Mouse (Mus musculus) midbrain, embryonic 13.5 days (tissue): ENCODE data around the gene Serpinb9b. TPM values are rescaled to one million over a fixed set of nuclear protein-coding genes. Genes with fewer than 3 reads are reported as not detected.
"Not testable (repeated sequence)": the region's sequence is repeated elsewhere in the genome, so short reads cannot be mapped to it uniquely, and the experiment has no call there.

Source experiments
- ATAC-seq: fragments of 200-750 bp; cut with Nextera tagmentation; 2 replicates; pipeline ENCODE4 v1.8.0; 2017; ENCODE audit warnings: mild to moderate bottlenecking, moderate TSS enrichment, moderate library complexity
- H3K27ac ChIP-seq: fragments of 300-500 bp; sonication (generic); 2 replicates; pipeline ENCODE4 v1.5.1; 2015; ENCODE audit warnings: inconsistent platforms, mild to moderate bottlenecking, moderate library complexity
- H3K27me3 ChIP-seq: fragments of 300-500 bp; sonication (generic); 2 replicates; pipeline ENCODE4 v1.6.1; 2015; ENCODE audit warnings: mild to moderate bottlenecking, inconsistent platforms
- H3K36me3 ChIP-seq: fragments of 300-500 bp; sonication (generic); 2 replicates; pipeline ENCODE4 v1.6.1; 2015; ENCODE audit warnings: mild to moderate bottlenecking, inconsistent platforms
- H3K4me1 ChIP-seq: fragments of 300-500 bp; sonication (generic); replicated peaks from 2 replicates; pipeline ENCODE4 v1.6.1; 2015; ENCODE audit warnings: inconsistent platforms
- H3K4me2 ChIP-seq: fragments of 300-500 bp; sonication (generic); replicated peaks from 2 replicates; pipeline ENCODE4 v1.6.1; 2015; ENCODE audit warnings: moderate library complexity, mild to moderate bottlenecking, inconsistent platforms
- H3K4me3 ChIP-seq: fragments of 300-500 bp; sonication (generic); replicated peaks from 2 replicates; pipeline ENCODE4 v1.5.1; 2015; ENCODE audit warnings: mild to moderate bottlenecking, inconsistent platforms
- H3K9ac ChIP-seq: fragments of 300-500 bp; sonication (generic); replicated peaks from 2 replicates; pipeline ENCODE4 v1.6.1; 2015; ENCODE audit warnings: mild to moderate bottlenecking, inconsistent platforms
- H3K9me3 ChIP-seq: fragments of 300-500 bp; sonication (generic); 2 replicates; pipeline ENCODE4 v1.6.1; 2016; ENCODE audit warnings: mild to moderate bottlenecking, inconsistent platforms
- WGBS: fragments of 180-500 bp; shearing (Covaris S2); methylation state at CpG from one replicate; pipeline ENCODE4 v1.1.7; 2015; 5-methylcytosine and 5-hydroxymethylcytosine counted together
- polyA plus RNA-seq: library from polyadenylated mRNA; unstranded; fragments of >200 nt; fragmentation: Nextera tagmentation; extraction: Ambion mirVana; gene quantifications from 2 replicates; pipeline ENCODE4 v1.2.1, GENCODE M21; 2015

Gene Serpinb9b
- polyA plus RNA-seq, 1 experiment from 2014 or later: 0.32 TPM

GRCm38 (mm10) chr13:33006555-33006954 lies 20.7 kb upstream of the Serpinb9b start:
- no peaks in the 10 kb centered on the region for H3K9me3 ChIP-seq
- no peak overlapping the region for H3K9ac ChIP-seq
- no peaks in the 10 kb centered on the region for H3K27me3 ChIP-seq
- WGBS: 89% methylated on average over 3 of the region's 3 CpGs
- no peak overlapping the region for H3K4me3 ChIP-seq
- H3K27ac ChIP-seq: no peak overlapping the region
- H3K36me3 ChIP-seq: no peaks in the 10 kb centered on the region
- ATAC-seq: no peak
- H3K4me1 ChIP-seq: 0 out of 2 replicates have a peak, but pooled peaks cover 7% of the 10 kb centered on the region
- no peak overlapping the region for H3K4me2 ChIP-seq

- Histone ChIP-seq H3K9me3 (no peaks in the 10 kb centered on the region), H3K4me2 (no peak overlapping the region), H3K4me1 (no peaks in the 10 kb centered on the region), H3K9ac (no peak overlapping the region), H3K27ac (no peak overlapping the region), H3K4me3 (no peak overlapping the region), H3K27me3 (no peaks in the 10 kb centered on the region), H3K36me3 (no peaks in the 10 kb centered on the region)
- 89% methylated on average over 1 of the region's 1 CpGs for WGBS
- ATAC-seq: no peak
These were observed 14.8 kb upstream of the Serpinb9b start for GRCm38 (mm10) chr13:33012395-33012794.

DNA sequence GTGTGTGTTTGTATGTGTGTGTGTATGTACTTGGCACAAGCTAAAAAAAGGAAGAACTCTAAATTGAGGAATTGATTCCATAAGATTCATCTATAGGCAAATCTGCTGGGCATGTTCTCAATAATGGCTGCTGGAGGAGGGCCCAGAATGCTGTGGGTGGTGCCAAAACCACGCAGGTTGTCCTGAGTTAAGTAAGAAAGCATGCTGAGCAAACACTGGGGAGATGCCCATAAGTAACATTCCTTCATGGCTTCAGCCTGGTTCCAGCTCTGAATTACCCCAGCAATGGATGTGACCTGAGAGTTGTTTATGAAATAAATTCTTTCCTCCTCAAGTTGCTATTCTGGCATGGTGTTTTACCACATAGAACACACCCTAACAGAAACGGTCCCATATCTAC lies 13.9 kb upstream of the Serpinb9b start:
- Histone ChIP-seq H3K27ac (no peak overlapping the region), H3K4me3 (no peak overlapping the region), H3K9ac (no peak overlapping the region), H3K9me3 (no peaks in the 10 kb centered on the region), H3K27me3 (no peaks in the 10 kb centered on the region), H3K4me1 (no peaks in the 10 kb centered on the region), H3K4me2 (no peak overlapping the region), H3K36me3 (no peaks in the 10 kb centered on the region)
- 73% methylated on average over 2 of the region's 2 CpGs for WGBS
- no peak for ATAC-seq

DNA sequence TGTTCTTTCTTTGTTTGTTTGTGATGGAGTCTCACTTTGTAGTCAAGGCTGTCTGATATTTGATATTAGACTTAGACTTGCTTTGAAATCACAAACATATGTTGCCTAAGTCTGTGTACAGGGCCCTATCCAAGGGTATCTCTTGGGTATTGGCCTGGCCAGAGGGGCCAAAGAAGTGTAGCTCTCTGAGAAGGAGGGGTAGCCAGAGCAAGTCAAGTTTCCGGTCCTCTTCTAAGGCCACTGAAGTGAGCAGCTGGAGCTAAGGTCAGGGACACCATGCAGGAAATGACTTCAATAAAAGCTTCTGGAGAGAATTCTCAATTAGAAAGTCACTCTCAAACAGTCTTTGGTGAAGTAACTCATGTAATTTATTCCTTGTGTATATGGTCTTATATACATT lies 4.8 kb upstream of the Serpinb9b start:
- Histone ChIP-seq H3K4me1 (no peaks in the 10 kb centered on the region), H3K9me3 (peaks cover 4% of the 10 kb centered on the region; the same call in 1 of the 2 replicates), H3K9ac (no peak overlapping the region), H3K36me3 (no peaks in the 10 kb centered on the region), H3K4me2 (no peak overlapping the region), H3K27me3 (no peaks in the 10 kb centered on the region), H3K27ac (no peak overlapping the region), H3K4me3 (no peak overlapping the region)
- WGBS: 91% methylated on average over 1 of the region's 1 CpGs
- ATAC-seq: no peak

DNA sequence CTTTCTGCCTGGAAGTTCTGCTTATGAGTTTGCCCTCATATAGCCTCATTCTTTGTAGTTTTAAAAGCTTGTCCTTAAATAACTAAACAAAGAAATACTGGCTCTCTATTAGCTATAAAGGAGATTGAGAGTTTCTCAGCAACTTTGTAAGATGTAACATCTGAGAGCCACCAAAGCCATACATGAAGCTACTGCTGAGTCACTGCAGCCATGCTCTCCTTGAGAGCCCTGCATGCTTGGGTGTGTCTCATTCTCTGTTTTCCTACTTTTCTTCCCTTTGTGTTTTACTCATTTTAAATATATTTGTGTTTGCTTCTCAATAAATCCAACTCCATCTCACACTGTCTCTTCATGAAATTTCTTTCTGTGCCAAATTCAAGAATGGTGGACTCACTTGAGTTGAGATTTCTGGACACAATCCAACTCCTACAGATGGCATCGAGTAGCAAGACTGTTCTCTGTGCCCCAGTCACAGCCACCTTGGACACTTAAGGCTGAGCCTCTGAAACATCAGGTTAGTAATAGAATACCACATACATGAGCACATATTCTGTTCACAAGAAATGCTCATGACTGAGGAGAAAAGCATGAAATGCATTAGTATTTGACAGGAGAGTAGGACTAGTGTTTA lies 674 bp upstream of the Serpinb9b start:
- Histone ChIP-seq H3K4me1 (no peaks in the 10 kb centered on the region), H3K4me3 (no peak overlapping the region), H3K9me3 (no peaks in the 10 kb centered on the region), H3K27ac (no peak overlapping the region), H3K9ac (no peak overlapping the region), H3K36me3 (no peaks in the 10 kb centered on the region), H3K27me3 (no peaks in the 10 kb centered on the region), H3K4me2 (no peak overlapping the region)
- 79% methylated on average over 1 of the region's 1 CpGs for WGBS
- no peak for ATAC-seq

DNA sequence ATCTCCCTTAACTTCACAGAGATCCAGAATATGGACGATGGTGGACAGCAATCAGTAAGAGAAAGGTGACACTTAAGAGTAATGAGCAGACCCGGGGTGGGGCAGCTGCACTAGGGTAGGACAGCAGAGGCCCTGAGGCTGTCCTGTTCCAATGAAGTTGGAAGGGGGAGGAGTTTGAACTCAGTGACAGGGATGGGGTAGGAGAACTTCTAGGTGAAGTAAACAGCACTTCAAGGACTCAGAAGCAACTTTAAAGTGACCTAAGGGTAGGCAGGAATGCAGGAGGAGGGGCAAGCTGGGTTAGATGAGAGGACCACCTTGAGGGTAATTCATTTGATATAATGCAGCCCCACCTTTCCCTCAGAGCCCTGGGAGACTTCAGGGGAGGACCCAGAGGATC lies 930 bp downstream of the Serpinb9b start:
- H3K36me3 ChIP-seq: no peaks in the 10 kb centered on the region
- H3K4me1 ChIP-seq: no peaks in the 10 kb centered on the region
- H3K9me3 ChIP-seq: no peaks in the 10 kb centered on the region
- no peak for ATAC-seq
- no peak overlapping the region for H3K4me3 ChIP-seq
- H3K27me3 ChIP-seq: no peaks in the 10 kb centered on the region
- WGBS: 74% methylated on average over 2 of the region's 2 CpGs
- H3K9ac ChIP-seq: no peak overlapping the region
- no peak overlapping the region for H3K27ac ChIP-seq
- no peak overlapping the region for H3K4me2 ChIP-seq

GRCm38 (mm10) chr13:33028550-33028949 lies 1.3 kb downstream of the Serpinb9b start:
- WGBS: 84% methylated on average over 2 of the region's 2 CpGs
- no peak for ATAC-seq
- no peak overlapping the region for H3K9ac ChIP-seq

DNA sequence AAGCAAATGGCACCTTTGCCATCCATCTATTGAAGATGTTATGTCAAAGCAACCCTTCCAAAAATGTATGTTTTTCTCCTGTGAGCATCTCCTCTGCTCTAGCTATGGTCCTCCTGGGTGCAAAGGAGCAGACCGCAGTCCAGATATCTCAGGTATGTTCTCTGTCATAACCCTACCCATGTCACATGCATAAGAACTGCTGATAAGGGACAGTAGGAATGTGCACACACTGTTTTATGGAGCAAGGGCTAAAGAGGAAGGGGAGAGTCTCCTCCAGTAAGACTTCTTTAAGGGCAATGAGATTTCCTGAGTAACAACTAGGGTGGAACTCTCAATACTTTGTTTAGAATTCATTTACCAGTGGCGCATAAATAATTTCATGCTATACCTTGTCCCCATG lies 2.3 kb downstream of the Serpinb9b start:
- not testable (repeated sequence) for H3K4me3 ChIP-seq, H3K9ac ChIP-seq, H3K4me2 ChIP-seq, H3K36me3 ChIP-seq, H3K27ac ChIP-seq, H3K27me3 ChIP-seq, ATAC-seq, H3K9me3 ChIP-seq, H3K4me1 ChIP-seq
- 97% methylated on average over 2 of the region's 2 CpGs for WGBS

More at GRCm38 (mm10) chr13:33028550-33028949, 1.3 kb downstream of the Serpinb9b start:
- H3K4me3 ChIP-seq: no peak overlapping the region
- no peaks in the 10 kb centered on the region for H3K36me3 ChIP-seq
- H3K9me3 ChIP-seq: no peaks in the 10 kb centered on the region
- no peaks in the 10 kb centered on the region for H3K27me3 ChIP-seq
- no peak overlapping the region for H3K4me2 ChIP-seq
- no peaks in the 10 kb centered on the region for H3K4me1 ChIP-seq
- no peak overlapping the region for H3K27ac ChIP-seq

DNA sequence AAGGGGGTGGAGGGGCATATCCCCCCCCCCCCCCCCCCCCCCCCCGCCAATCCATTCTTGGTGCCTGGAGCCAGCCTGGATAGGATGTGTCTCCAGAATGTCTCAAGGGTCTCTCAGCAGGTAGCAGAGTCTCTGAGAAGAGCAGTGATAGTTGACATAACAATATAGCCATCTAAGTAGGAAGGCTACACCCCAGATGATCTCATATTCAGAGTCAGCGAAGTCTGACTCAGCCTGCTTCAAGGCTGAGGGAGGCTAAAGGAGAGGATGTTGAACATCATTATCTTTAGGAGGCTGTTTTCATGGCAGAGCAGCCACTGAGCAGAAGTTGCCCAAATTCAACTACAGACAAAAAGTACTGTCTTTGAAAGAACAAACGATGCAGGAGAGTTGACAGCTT lies 3.1 kb downstream of the Serpinb9b start:
- Histone ChIP-seq H3K4me2 (no peak overlapping the region), H3K4me1 (no peaks in the 10 kb centered on the region), H3K4me3 (no peak overlapping the region), H3K27ac (no peak overlapping the region), H3K9me3 (no peaks in the 10 kb centered on the region), H3K36me3 (no peaks in the 10 kb centered on the region), H3K27me3 (no peaks in the 10 kb centered on the region), H3K9ac (no peak overlapping the region)
- 67% methylated on average over 3 of the region's 3 CpGs for WGBS
- ATAC-seq: no peak

GRCm38 (mm10) chr13:33035506-33035905 lies 8.3 kb downstream of the Serpinb9b start:
- Histone ChIP-seq H3K4me2 (no peak overlapping the region), H3K9ac (no peak overlapping the region), H3K9me3 (no peaks in the 10 kb centered on the region), H3K36me3 (no peaks in the 10 kb centered on the region), H3K27ac (no peak overlapping the region), H3K4me3 (no peak overlapping the region), H3K27me3 (no peaks in the 10 kb centered on the region), H3K4me1 (no peaks in the 10 kb centered on the region)
- WGBS: 79% methylated on average over 1 of the region's 1 CpGs
- no peak for ATAC-seq

DNA sequence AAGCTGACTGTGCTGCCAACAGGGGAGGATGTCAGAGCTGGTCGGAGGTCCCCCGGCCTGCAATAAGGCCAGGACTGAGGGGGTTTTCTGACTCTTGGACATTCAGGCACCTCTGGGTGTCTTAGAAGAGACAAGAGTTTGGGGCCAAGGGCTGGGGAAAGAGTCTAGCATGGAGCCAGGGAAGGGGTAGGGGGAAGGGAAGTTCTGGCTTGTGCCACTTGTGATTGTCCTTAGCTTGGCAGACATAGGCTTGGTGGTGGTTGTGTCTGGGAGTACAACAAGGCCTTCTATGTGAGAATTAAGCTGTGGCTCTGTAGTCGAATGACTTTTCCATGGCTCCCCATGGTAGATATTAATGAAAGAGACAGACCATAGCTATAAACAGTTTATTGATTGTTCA lies 16.3 kb downstream of the Serpinb9b start:
- Histone ChIP-seq H3K27me3 (no peaks in the 10 kb centered on the region), H3K4me1 (no peaks in the 10 kb centered on the region), H3K9ac (no peak overlapping the region), H3K36me3 (no peaks in the 10 kb centered on the region), H3K9me3 (0 out of 2 replicates have a peak, but pooled peaks cover 2% of the 10 kb centered on the region), H3K4me2 (no peak overlapping the region), H3K4me3 (no peak overlapping the region), H3K27ac (no peak overlapping the region)
- WGBS: 93% methylated on average over 3 of the region's 3 CpGs
- ATAC-seq: no peak

- no peak overlapping the region for H3K27ac ChIP-seq
- 0 out of 2 replicates have a peak, but pooled peaks cover under 1% of the 10 kb centered on the region for H3K9me3 ChIP-seq
- no peaks in the 10 kb centered on the region for H3K36me3 ChIP-seq
- H3K4me1 ChIP-seq: no peaks in the 10 kb centered on the region
- no peak overlapping the region for H3K4me2 ChIP-seq
- WGBS: 93% methylated on average over 2 of the region's 2 CpGs
- no peak overlapping the region for H3K4me3 ChIP-seq
- no peak for ATAC-seq
- H3K27me3 ChIP-seq: no peaks in the 10 kb centered on the region
- H3K9ac ChIP-seq: no peak overlapping the region
These were observed 20.0 kb downstream of the Serpinb9b start for GRCm38 (mm10) chr13:33047234-33047633.

- Histone ChIP-seq H3K9me3 (no peaks in the 10 kb centered on the region), H3K27ac (no peak overlapping the region), H3K9ac (no peak overlapping the region), H3K36me3 (no peaks in the 10 kb centered on the region), H3K4me1 (no peaks in the 10 kb centered on the region), H3K27me3 (no peaks in the 10 kb centered on the region), H3K4me3 (no peak overlapping the region), H3K4me2 (no peak overlapping the region)
- ATAC-seq: no peak
- WGBS: 87% methylated on average over 4 of the region's 4 CpGs
These were observed 21.0 kb downstream of the Serpinb9b start for GRCm38 (mm10) chr13:33048187-33048586.
